Mouse (Mus musculus): Measurements from ENCODE around the gene U2surp.

- TF ChIP-seq CTCF (IDR thresholded peaks at IDR 0.05; ENCODE audit: borderline replicate concordance, control insufficient read depth, extremely low read depth, insufficient read depth, low read length, poor library complexity): no peak
- TF ChIP-seq POLR2A (IDR thresholded peaks at IDR 0.05; ENCODE audit: control insufficient read depth, extremely low read depth, insufficient read depth, low read length, poor library complexity): no peak
Measured at GRCm38 (mm10) chr9:95499848-95500247, 11.9 kb downstream of the U2surp start.

All from thymus, adult 2 months (tissue).